Mouse (Mus musculus) MEL (cell line): Measurements from ENCODE around the gene Mrps18a.

ENCODE experiments used
- CHD2 ChIP-seq: IDR thresholded peaks from 2 replicates; pipeline ENCODE4 v1.6.1; 2011; ENCODE audit warnings: low read length, improper control_type of control experiment
- CTCF ChIP-seq, 3 experiments: IDR thresholded peaks in 2 of 3; conservative IDR thresholded peaks in 1 of 3; 2 replicates each; pipeline ENCODE4 v1.5.1; 2011 to 2012; ENCODE audit warnings: low read length in 3 of 3, low read depth in 2 of 3, mild to moderate bottlenecking in 2 of 3, improper control_type of control experiment in 1 of 3, inconsistent platforms in 1 of 3, mixed read lengths in 1 of 3, moderate library complexity in 1 of 3; ENCODE audit not compliant: control insufficient read depth in 1 of 3, insufficient read depth in 1 of 3, poor library complexity in 1 of 3, severe bottlenecking in 1 of 3
- EP300 ChIP-seq, 2 experiments: IDR thresholded peaks; 2 replicates each; pipeline ENCODE4 v1.6.1; 2011; ENCODE audit warnings: improper control_type of control experiment in 2 of 2, low read length in 2 of 2, low read depth in 1 of 2, mild to moderate bottlenecking in 1 of 2
- KAT2A ChIP-seq: conservative IDR thresholded peaks from 2 replicates; pipeline ENCODE4 v1.6.1; 2012; ENCODE audit warnings: low read depth, low read length, improper control_type of control experiment, inconsistent platforms
- MAX ChIP-seq: IDR thresholded peaks from 2 replicates; pipeline ENCODE4 v1.6.1; 2011; ENCODE audit warnings: low read length, improper control_type of control experiment
- POLR2A ChIP-seq, 2 experiments: IDR thresholded peaks; 2 replicates each; pipeline ENCODE4 v1.6.1; 2011 to 2012; ENCODE audit warnings: low read length in 2 of 2, mild to moderate bottlenecking in 2 of 2, control low read depth in 1 of 2, improper control_type of control experiment in 1 of 2, low read depth in 1 of 2, moderate library complexity in 1 of 2; ENCODE audit not compliant: control insufficient read depth in 1 of 2, insufficient read depth in 1 of 2, poor library complexity in 1 of 2
- POLR2AphosphoS2 ChIP-seq: IDR thresholded peaks from 2 replicates; pipeline ENCODE4 v1.6.1; 2011; ENCODE audit warnings: low read length, improper control_type of control experiment
- POLR2AphosphoS5 ChIP-seq: IDR thresholded peaks from 2 replicates; pipeline ENCODE4 v1.6.1; 2012; ENCODE audit warnings: low read depth, borderline replicate concordance, mild to moderate bottlenecking, inconsistent platforms, low read length, moderate library complexity, mixed read lengths
- TCF12 ChIP-seq: IDR thresholded peaks from 2 replicates; pipeline ENCODE4 v1.6.1; 2014; ENCODE audit warnings: low read depth, mild to moderate bottlenecking, inconsistent platforms, low read length, improper control_type of control experiment, moderate library complexity
- USF1 ChIP-seq: IDR thresholded peaks from 2 replicates; pipeline ENCODE4 v1.6.1; 2014; ENCODE audit warnings: low read depth, mild to moderate bottlenecking, inconsistent platforms, low read length, improper control_type of control experiment, moderate library complexity

DNA sequence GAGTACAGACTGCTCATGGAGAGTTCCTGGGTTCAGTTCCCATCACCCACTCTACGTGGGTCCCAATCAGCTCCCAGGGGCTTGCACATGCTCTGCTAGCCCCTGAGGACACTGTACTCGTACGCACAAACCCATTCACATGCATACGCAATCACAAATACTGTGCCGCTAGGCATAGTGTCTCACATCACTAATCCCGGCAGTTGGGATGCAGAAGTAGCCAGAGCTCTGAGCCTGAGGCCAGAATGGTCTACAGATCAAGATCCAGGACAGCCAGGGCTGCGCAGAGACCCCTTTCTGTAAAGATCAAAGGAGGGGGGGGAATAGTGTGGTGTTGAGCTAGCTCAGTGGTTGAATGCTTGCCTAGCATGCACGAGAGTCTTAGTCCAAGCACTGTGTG is 46.3 kb downstream of the Mrps18a start:
- TF ChIP-seq POLR2AphosphoS2 (no peak), CTCF (IDR thresholded peaks at IDR 0.05 in 2 of 3, conservative IDR thresholded peaks at IDR 0.05 in 1 of 3; ENCODE audit: control insufficient read depth in 1 of 3, insufficient read depth in 1 of 3, low read depth in 2 of 3, low read length in 3 of 3, poor library complexity in 1 of 3, severe bottlenecking in 1 of 3) (no peak), EP300 (IDR thresholded peaks at IDR 0.05; ENCODE audit: low read depth in 1 of 2, low read length in 2 of 2) (no peak), CHD2 (no peak), TCF12 (no peak), KAT2A (no peak), USF1 (no peak), POLR2A (IDR thresholded peaks at IDR 0.05; ENCODE audit: control insufficient read depth in 1 of 2, insufficient read depth in 1 of 2, low read depth in 1 of 2, low read length in 2 of 2, poor library complexity in 1 of 2) (no peak), POLR2AphosphoS5 (no peak), MAX (no peak)
